Mouse (Mus musculus) spleen, postnatal 10 days (tissue): ENCODE measurements around the gene Ptch1.
A peak's percentile ranks its signal among the peaks of the same experiment; 100 is the strongest.

Source experiments
- DNase-seq, 2 experiments: peaks; one replicate each; pipeline ENCODE4 v3.0.0; 2021 to 2022; ENCODE audit warnings: low spot score in 2 of 2

Gene Ptch1

GRCm38 (mm10) chr13:63534981-63535380 is 38.4 kb downstream of the Ptch1 start:
- DNase-seq = no peak

GRCm38 (mm10) chr13:63530857-63531256 is 42.5 kb downstream of the Ptch1 start:
- no peak for DNase-seq

GRCm38 (mm10) chr13:63530371-63530764 is 43.0 kb downstream of the Ptch1 start:
- no peak for DNase-seq

- DNase-seq = no peak
Observed at GRCm38 (mm10) chr13:63529602-63530370, 43.6 kb downstream of the Ptch1 start.

GRCm38 (mm10) chr13:63528852-63529251 is 44.5 kb downstream of the Ptch1 start:
- no peak for DNase-seq

- DNase-seq = peak; percentile 12 to 55
Observed at GRCm38 (mm10) chr13:63528164-63528675, 45.2 kb downstream of the Ptch1 start.

GRCm38 (mm10) chr13:63525571-63526197 is 47.7 kb downstream of the Ptch1 start:
- no peak for DNase-seq

- no peak for DNase-seq
Observed at GRCm38 (mm10) chr13:63524608-63525570, 48.5 kb downstream of the Ptch1 start.

- DNase-seq = no peak
Observed at GRCm38 (mm10) chr13:63524061-63524460, 49.3 kb downstream of the Ptch1 start.

GRCm38 (mm10) chr13:63522832-63523231 is 50.6 kb downstream of the Ptch1 start:
- DNase-seq = no peak

- DNase-seq = no peak
Observed at GRCm38 (mm10) chr13:63520110-63520509, 53.3 kb downstream of the Ptch1 start.

GRCm38 (mm10) chr13:63516535-63516934 is 56.9 kb downstream of the Ptch1 start:
- no peak for DNase-seq

- no peak for DNase-seq
Observed at GRCm38 (mm10) chr13:63515542-63515941, 57.9 kb downstream of the Ptch1 start.

GRCm38 (mm10) chr13:63514931-63515360 is 58.5 kb downstream of the Ptch1 start:
- DNase-seq = no peak

GRCm38 (mm10) chr13:63513374-63514098 is 59.9 kb downstream of the Ptch1 start:
- DNase-seq = no peak

GRCm38 (mm10) chr13:63512411-63512810 is 61.0 kb downstream of the Ptch1 start:
- DNase-seq = no peak

- no peak for DNase-seq
Observed at GRCm38 (mm10) chr13:63507821-63508220, 65.6 kb downstream of the Ptch1 start.

- no peak for DNase-seq
Observed at GRCm38 (mm10) chr13:63507001-63507556, 66.3 kb downstream of the Ptch1 start.

- DNase-seq = no peak
Observed at GRCm38 (mm10) chr13:63506364-63506763, 67.0 kb downstream of the Ptch1 start.

- DNase-seq = no peak
Observed at GRCm38 (mm10) chr13:63502391-63502790, 71.0 kb downstream of the Ptch1 start.

GRCm38 (mm10) chr13:63499489-63499888 is 73.9 kb downstream of the Ptch1 start:
- no peak for DNase-seq
